Mouse (Mus musculus): ENCODE data around the gene Fam151b. TPM values are rescaled to one million over a fixed set of nuclear protein-coding genes. Genes with fewer than 3 reads are reported as not detected.

Gene Fam151b
- polyA plus RNA-seq, 1 experiment from 2014 or later = 0.14 TPM

DNA sequence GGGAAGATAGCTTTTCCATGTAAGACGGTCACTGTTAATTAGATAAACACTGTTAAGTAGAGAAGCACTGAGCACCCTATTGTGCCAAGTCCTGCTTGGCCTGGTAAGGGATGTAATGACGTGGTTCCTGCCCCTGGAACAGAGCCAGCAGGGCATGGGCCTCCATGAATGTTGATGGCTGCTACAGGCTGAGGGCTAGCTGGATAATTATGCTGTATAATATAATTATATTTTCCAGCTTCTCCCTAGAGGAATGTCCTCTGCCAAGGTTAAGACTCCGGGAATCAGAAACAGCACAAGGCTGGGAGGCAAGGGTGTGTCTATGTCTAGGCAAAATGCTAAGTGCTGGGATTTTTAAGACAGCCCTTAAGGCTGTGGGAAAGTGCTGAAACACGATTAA is 7.0 kb upstream of the Fam151b start:
- Histone ChIP-seq H3K4me2 (replicated peaks; ENCODE audit: low read depth, low read length) (no peak overlapping the region), H3K36me3 (ENCODE audit: control insufficient read depth, insufficient read depth, low read length) (no peaks in the 10 kb centered on the region), H3K4me1 (replicated peaks; ENCODE audit: control insufficient read depth, insufficient read depth, low read length) (no peaks in the 10 kb centered on the region), H3K27ac (ENCODE audit: low read depth, low read length) (no peak overlapping the region), H3K4me3 (ENCODE audit: low read depth, low read length) (no peak overlapping the region), H3K27me3 (ENCODE audit: control insufficient read depth, insufficient read depth, low read length) (no peaks in the 10 kb centered on the region), H3K9me3 (ENCODE audit: control insufficient read depth, low read length) (no peaks in the 10 kb centered on the region), H3K9ac (ENCODE audit: low read depth, low read length) (no peak overlapping the region)
- WGBS = 85% methylated on average over 4 of the region's 4 CpGs
- ATAC-seq (ENCODE audit: low FRiP score) (no peak), DNase-seq (ENCODE audit: low spot score) (no peak)

DNA sequence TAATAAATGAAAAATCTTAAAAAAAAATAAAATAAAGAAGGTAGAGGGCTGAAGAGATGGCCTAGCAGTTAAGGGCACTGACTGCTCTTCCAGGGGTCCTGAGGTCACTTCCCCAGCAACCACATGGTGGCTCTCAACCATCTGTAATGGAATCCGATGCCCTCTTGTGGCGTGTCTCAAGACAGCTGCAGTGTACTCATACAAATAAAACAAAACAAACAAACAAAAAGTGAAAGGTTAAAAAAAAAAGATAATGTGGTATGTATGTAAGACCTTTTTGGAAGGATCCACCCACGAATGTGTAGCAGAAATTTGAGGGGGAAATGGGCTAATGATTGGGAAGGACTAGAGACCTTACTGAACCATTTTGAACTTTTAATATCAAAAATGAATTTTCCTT is 467 bp downstream of the Fam151b start:
- Histone ChIP-seq H3K36me3 (ENCODE audit: control insufficient read depth, insufficient read depth, low read length) (no peaks in the 10 kb centered on the region), H3K4me1 (replicated peaks; ENCODE audit: control insufficient read depth, insufficient read depth, low read length) (no peaks in the 10 kb centered on the region), H3K9ac (ENCODE audit: low read depth, low read length) (0 out of 2 replicates have a peak overlapping the region, but pooled peaks have one; percentile 28), H3K9me3 (ENCODE audit: control insufficient read depth, low read length) (no peaks in the 10 kb centered on the region), H3K4me2 (replicated peaks; ENCODE audit: low read depth, low read length) (peak overlapping the region; percentile 31), H3K27me3 (ENCODE audit: control insufficient read depth, insufficient read depth, low read length) (no peaks in the 10 kb centered on the region), H3K4me3 (ENCODE audit: low read depth, low read length) (peak overlapping the region; percentile 32), H3K27ac (ENCODE audit: low read depth, low read length) (no peak overlapping the region)
- ATAC-seq (ENCODE audit: low FRiP score) (peak; percentile 78), DNase-seq (ENCODE audit: low spot score) (peak; percentile 58)
- 10% methylated on average over 3 of the region's 3 CpGs for WGBS

GRCm38 (mm10) chr13:92470151-92470550 is 13.7 kb downstream of the Fam151b start:
- Histone ChIP-seq H3K4me1 (replicated peaks; ENCODE audit: control insufficient read depth, insufficient read depth, low read length) (no peaks in the 10 kb centered on the region), H3K4me3 (ENCODE audit: low read depth, low read length) (no peak overlapping the region), H3K4me2 (replicated peaks; ENCODE audit: low read depth, low read length) (no peak overlapping the region), H3K27me3 (ENCODE audit: control insufficient read depth, insufficient read depth, low read length) (no peaks in the 10 kb centered on the region), H3K27ac (ENCODE audit: low read depth, low read length) (no peak overlapping the region), H3K9me3 (ENCODE audit: control insufficient read depth, low read length) (no peaks in the 10 kb centered on the region), H3K36me3 (ENCODE audit: control insufficient read depth, insufficient read depth, low read length) (no peaks in the 10 kb centered on the region), H3K9ac (ENCODE audit: low read depth, low read length) (no peak overlapping the region)
- DNase-seq (ENCODE audit: low spot score) (no peak), ATAC-seq (ENCODE audit: low FRiP score) (no peak)
- WGBS = 82% methylated on average over 2 of the region's 2 CpGs

DNA sequence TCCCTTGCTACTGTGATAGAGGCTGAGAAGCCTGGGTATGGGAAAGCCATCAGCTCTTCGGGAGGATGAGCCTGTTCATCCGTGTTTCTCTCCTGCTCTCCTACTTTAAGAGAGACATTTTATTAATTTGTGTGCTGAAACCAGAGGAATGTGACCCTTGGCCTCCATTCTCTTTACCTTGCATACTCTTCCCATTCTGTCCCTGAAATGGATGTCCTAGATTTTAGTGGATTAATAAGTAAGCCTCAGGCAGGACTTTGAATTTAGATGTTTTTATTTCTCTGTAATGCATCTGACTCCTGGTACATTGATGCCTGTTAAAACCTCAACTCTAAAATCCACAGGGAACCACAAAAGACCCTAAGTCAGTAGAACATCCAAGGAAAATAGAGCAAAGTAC is 14.4 kb downstream of the Fam151b start:
- H3K36me3 ChIP-seq (ENCODE audit: control insufficient read depth, insufficient read depth, low read length) = no peaks in the 10 kb centered on the region
- no peak overlapping the region for H3K4me2 ChIP-seq (replicated peaks; ENCODE audit: low read depth, low read length)
- ATAC-seq (ENCODE audit: low FRiP score) (no peak), DNase-seq (ENCODE audit: low spot score) (no peak)
- H3K27me3 ChIP-seq (ENCODE audit: control insufficient read depth, insufficient read depth, low read length) = no peaks in the 10 kb centered on the region
- no peaks in the 10 kb centered on the region for H3K9me3 ChIP-seq (ENCODE audit: control insufficient read depth, low read length)
- H3K4me1 ChIP-seq (replicated peaks; ENCODE audit: control insufficient read depth, insufficient read depth, low read length) = no peaks in the 10 kb centered on the region
- 88% methylated on average over 2 of the region's 2 CpGs for WGBS
- H3K9ac ChIP-seq (ENCODE audit: low read depth, low read length) = no peak overlapping the region
- no peak overlapping the region for H3K27ac ChIP-seq (ENCODE audit: low read depth, low read length)
- H3K4me3 ChIP-seq (ENCODE audit: low read depth, low read length) = no peak overlapping the region

- Histone ChIP-seq H3K27ac (ENCODE audit: low read depth, low read length) (no peak overlapping the region), H3K36me3 (ENCODE audit: control insufficient read depth, insufficient read depth, low read length) (no peaks in the 10 kb centered on the region), H3K4me3 (ENCODE audit: low read depth, low read length) (no peak overlapping the region), H3K4me1 (replicated peaks; ENCODE audit: control insufficient read depth, insufficient read depth, low read length) (no peaks in the 10 kb centered on the region), H3K9me3 (ENCODE audit: control insufficient read depth, low read length) (no peaks in the 10 kb centered on the region), H3K4me2 (replicated peaks; ENCODE audit: low read depth, low read length) (no peak overlapping the region), H3K27me3 (ENCODE audit: control insufficient read depth, insufficient read depth, low read length) (no peaks in the 10 kb centered on the region), H3K9ac (ENCODE audit: low read depth, low read length) (no peak overlapping the region)
- ATAC-seq (ENCODE audit: low FRiP score) = no peak
- no peak for DNase-seq (ENCODE audit: low spot score)
- WGBS = 73% methylated on average over 9 of the region's 9 CpGs
These were observed 15.9 kb downstream of the Fam151b start for GRCm38 (mm10) chr13:92467891-92468290.

GRCm38 (mm10) chr13:92464698-92465097 is 19.1 kb downstream of the Fam151b start:
- no peaks in the 10 kb centered on the region for H3K9me3 ChIP-seq (ENCODE audit: control insufficient read depth, low read length)
- WGBS = 91% methylated on average over 3 of the region's 3 CpGs
- H3K27ac ChIP-seq (ENCODE audit: low read depth, low read length) = no peak overlapping the region
- ATAC-seq (ENCODE audit: low FRiP score) = no peak
- H3K27me3 ChIP-seq (ENCODE audit: control insufficient read depth, insufficient read depth, low read length) = no peaks in the 10 kb centered on the region
- no peak overlapping the region for H3K4me2 ChIP-seq (replicated peaks; ENCODE audit: low read depth, low read length)
- no peaks in the 10 kb centered on the region for H3K36me3 ChIP-seq (ENCODE audit: control insufficient read depth, insufficient read depth, low read length)
- no peak for DNase-seq (ENCODE audit: low spot score)
- no peaks in the 10 kb centered on the region for H3K4me1 ChIP-seq (replicated peaks; ENCODE audit: control insufficient read depth, insufficient read depth, low read length)
- no peak overlapping the region for H3K4me3 ChIP-seq (ENCODE audit: low read depth, low read length)
- no peak overlapping the region for H3K9ac ChIP-seq (ENCODE audit: low read depth, low read length)

DNA sequence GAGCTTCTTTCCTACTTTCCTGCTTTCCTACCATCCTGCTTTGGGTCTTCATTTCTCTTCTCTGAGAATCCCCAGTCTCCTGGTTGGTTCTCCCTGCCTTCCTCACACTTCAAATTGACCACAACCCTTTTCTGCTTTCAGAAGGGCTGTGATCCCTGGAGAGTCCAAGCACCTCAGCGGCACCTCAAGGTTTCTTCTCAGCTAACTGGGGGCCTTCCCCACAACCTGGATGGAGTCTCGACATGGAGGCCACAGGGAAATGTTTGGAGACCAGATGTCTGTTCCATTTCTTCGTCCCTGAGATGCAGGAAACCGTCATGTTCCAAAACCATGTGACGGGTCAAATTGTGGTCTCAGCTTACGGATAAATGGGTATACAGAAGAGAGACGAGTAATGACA is 36.9 kb downstream of the Fam151b start:
- WGBS = 93% methylated on average over 7 of the region's 7 CpGs
- Histone ChIP-seq H3K4me2 (replicated peaks; ENCODE audit: low read depth, low read length) (no peak overlapping the region), H3K4me3 (ENCODE audit: low read depth, low read length) (no peak overlapping the region), H3K36me3 (ENCODE audit: control insufficient read depth, insufficient read depth, low read length) (no peaks in the 10 kb centered on the region), H3K9me3 (ENCODE audit: control insufficient read depth, low read length) (no peaks in the 10 kb centered on the region), H3K27me3 (ENCODE audit: control insufficient read depth, insufficient read depth, low read length) (no peaks in the 10 kb centered on the region), H3K27ac (ENCODE audit: low read depth, low read length) (no peak overlapping the region), H3K9ac (ENCODE audit: low read depth, low read length) (no peak overlapping the region), H3K4me1 (replicated peaks; ENCODE audit: control insufficient read depth, insufficient read depth, low read length) (no peaks in the 10 kb centered on the region)
- DNase-seq (ENCODE audit: low spot score) (no peak), ATAC-seq (ENCODE audit: low FRiP score) (no peak)

GRCm38 (mm10) chr13:92440286-92440685 is 43.5 kb downstream of the Fam151b start:
- H3K4me1 ChIP-seq (replicated peaks; ENCODE audit: control insufficient read depth, insufficient read depth, low read length) = no peaks in the 10 kb centered on the region
- H3K9me3 ChIP-seq (ENCODE audit: control insufficient read depth, low read length) = no peaks in the 10 kb centered on the region
- H3K4me2 ChIP-seq (replicated peaks; ENCODE audit: low read depth, low read length) = no peak overlapping the region
- DNase-seq (ENCODE audit: low spot score) = no peak
- ATAC-seq (ENCODE audit: low FRiP score) = no peak
- no peak overlapping the region for H3K4me3 ChIP-seq (ENCODE audit: low read depth, low read length)
- 75% methylated on average over 13 of the region's 13 CpGs for WGBS
- H3K27ac ChIP-seq (ENCODE audit: low read depth, low read length) = no peak overlapping the region
- no peak overlapping the region for H3K9ac ChIP-seq (ENCODE audit: low read depth, low read length)
- no peaks in the 10 kb centered on the region for H3K27me3 ChIP-seq (ENCODE audit: control insufficient read depth, insufficient read depth, low read length)
- H3K36me3 ChIP-seq (ENCODE audit: control insufficient read depth, insufficient read depth, low read length) = no peaks in the 10 kb centered on the region

DNA sequence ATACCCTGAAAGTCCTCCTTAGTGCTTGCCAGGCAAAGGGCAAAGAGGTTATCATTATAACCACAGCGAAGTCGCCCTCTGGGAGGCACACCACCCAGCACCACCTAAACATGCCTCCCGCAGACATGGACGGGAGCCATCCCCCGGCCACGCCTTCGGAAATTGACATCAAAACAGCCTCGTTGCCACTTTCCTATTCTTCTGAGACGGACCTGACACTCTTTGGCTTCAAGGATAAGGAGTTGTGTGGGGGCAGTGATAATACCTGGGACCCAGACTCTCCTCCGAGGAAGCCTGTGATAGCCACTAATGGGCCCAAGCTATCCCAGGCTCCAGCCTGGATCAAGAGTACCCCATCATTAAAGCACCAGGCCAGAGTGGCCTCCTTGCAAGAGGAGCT is 45.2 kb downstream of the Fam151b start:
- no peak overlapping the region for H3K4me2 ChIP-seq (replicated peaks; ENCODE audit: low read depth, low read length)
- WGBS = 92% methylated on average over 10 of the region's 10 CpGs
- no peaks in the 10 kb centered on the region for H3K27me3 ChIP-seq (ENCODE audit: control insufficient read depth, insufficient read depth, low read length)
- no peaks in the 10 kb centered on the region for H3K4me1 ChIP-seq (replicated peaks; ENCODE audit: control insufficient read depth, insufficient read depth, low read length)
- ATAC-seq (ENCODE audit: low FRiP score) (no peak), DNase-seq (ENCODE audit: low spot score) (no peak)
- no peak overlapping the region for H3K9ac ChIP-seq (ENCODE audit: low read depth, low read length)
- no peaks in the 10 kb centered on the region for H3K9me3 ChIP-seq (ENCODE audit: control insufficient read depth, low read length)
- no peak overlapping the region for H3K4me3 ChIP-seq (ENCODE audit: low read depth, low read length)
- H3K27ac ChIP-seq (ENCODE audit: low read depth, low read length) = no peak overlapping the region
- no peaks in the 10 kb centered on the region for H3K36me3 ChIP-seq (ENCODE audit: control insufficient read depth, insufficient read depth, low read length)
